Mouse (Mus musculus) liver, embryonic 16.5 days (tissue): ENCODE measurements around the gene Gpr142. TPM values are rescaled to one million over a fixed set of nuclear protein-coding genes. Genes with fewer than 3 reads are reported as not detected.

ENCODE experiments used
- ATAC-seq: fragments of 200-750 bp; cut with Nextera tagmentation; 2 replicates; pipeline ENCODE4 v1.8.0; 2017; ENCODE audit warnings: low read depth, mild to moderate bottlenecking, moderate number of reproducible peaks, moderate library complexity
- H3K27ac ChIP-seq: fragments of 300-500 bp; sonication (generic); 2 replicates; pipeline ENCODE4 v1.5.1; 2014; ENCODE audit warnings: mild to moderate bottlenecking, low read length
- H3K27me3 ChIP-seq: fragments of 300-500 bp; sonication (generic); 2 replicates; pipeline ENCODE4 v1.6.1; 2014; ENCODE audit warnings: low read depth, low read length, mixed read lengths; ENCODE audit not compliant: control insufficient read depth, insufficient read depth
- H3K36me3 ChIP-seq: fragments of 300-500 bp; sonication (generic); 2 replicates; pipeline ENCODE4 v1.6.1; 2014; ENCODE audit warnings: mild to moderate bottlenecking; ENCODE audit not compliant: control insufficient read depth, insufficient read depth
- H3K4me1 ChIP-seq: fragments of 300-500 bp; sonication (generic); 2 replicates; pipeline ENCODE4 v1.6.1; 2014; ENCODE audit warnings: low read depth, low read length, mixed read lengths; ENCODE audit not compliant: control insufficient read depth
- H3K4me2 ChIP-seq: fragments of 300-500 bp; sonication (generic); 2 replicates; pipeline ENCODE4 v1.6.1; 2014; ENCODE audit warnings: low read depth, low read length, mixed read lengths
- H3K4me3 ChIP-seq: fragments of 300-500 bp; sonication (generic); 2 replicates; pipeline ENCODE4 v1.5.1; 2014; ENCODE audit warnings: low read depth, mild to moderate bottlenecking, low read length
- H3K9ac ChIP-seq: fragments of 300-500 bp; sonication (generic); 2 replicates; pipeline ENCODE4 v1.6.1; 2014; ENCODE audit warnings: low read depth, low read length
- H3K9me3 ChIP-seq: fragments of 300-500 bp; sonication (generic); replicated peaks from 2 replicates; pipeline ENCODE4 v1.6.1; 2016; ENCODE audit warnings: low read length; ENCODE audit not compliant: control insufficient read depth
- WGBS: fragments of 180-500 bp; shearing (Covaris S2); extraction: QIAGEN DNeasy Blood & Tissue Kit; methylation state at CpG from one replicate; pipeline ENCODE4 v1.1.7; 2014; ENCODE audit not compliant: insufficient replicate concordance; 5-methylcytosine and 5-hydroxymethylcytosine counted together
- polyA plus RNA-seq: library from polyadenylated mRNA; unstranded; fragments of >200 nt; fragmentation: Nextera tagmentation; extraction: Ambion mirVana; gene quantifications from 2 replicates; pipeline ENCODE4 v1.2.1, GENCODE M21; 2015

The Gpr142 gene
- polyA plus RNA-seq, 1 experiment from 2014 or later = not detected

DNA sequence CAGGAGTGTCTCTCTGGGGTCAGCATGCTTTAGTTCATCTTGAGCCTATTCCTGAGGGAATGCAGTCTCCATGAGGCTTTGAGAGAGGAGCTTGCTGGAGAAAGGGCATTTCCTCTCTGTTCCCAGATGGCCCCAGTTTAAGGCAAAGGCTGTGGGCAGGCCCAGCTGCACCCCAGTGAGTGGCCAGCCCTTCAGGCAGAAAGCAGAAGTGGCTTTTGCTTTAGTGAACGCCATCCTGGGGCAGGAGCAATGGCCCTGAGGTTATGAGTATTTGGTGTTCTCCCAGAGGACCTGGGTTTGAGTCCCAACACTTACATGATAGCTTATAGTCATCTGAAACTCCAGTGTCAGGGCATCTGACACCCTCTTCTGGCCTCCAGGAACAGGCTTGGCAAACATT is 22.6 kb downstream of the Gpr142 start:
- no peak overlapping the region for H3K9ac ChIP-seq
- H3K36me3 ChIP-seq = no peaks in the 10 kb centered on the region
- 25% methylated on average over 1 of the region's 1 CpGs for WGBS
- no peaks in the 10 kb centered on the region; the same call in 1 of the 2 replicates for H3K4me1 ChIP-seq
- H3K27me3 ChIP-seq = no peaks in the 10 kb centered on the region
- no peak overlapping the region for H3K4me2 ChIP-seq
- no peak overlapping the region for H3K27ac ChIP-seq
- no peaks in the 10 kb centered on the region for H3K9me3 ChIP-seq
- no peak for ATAC-seq
- H3K4me3 ChIP-seq = no peak overlapping the region

DNA sequence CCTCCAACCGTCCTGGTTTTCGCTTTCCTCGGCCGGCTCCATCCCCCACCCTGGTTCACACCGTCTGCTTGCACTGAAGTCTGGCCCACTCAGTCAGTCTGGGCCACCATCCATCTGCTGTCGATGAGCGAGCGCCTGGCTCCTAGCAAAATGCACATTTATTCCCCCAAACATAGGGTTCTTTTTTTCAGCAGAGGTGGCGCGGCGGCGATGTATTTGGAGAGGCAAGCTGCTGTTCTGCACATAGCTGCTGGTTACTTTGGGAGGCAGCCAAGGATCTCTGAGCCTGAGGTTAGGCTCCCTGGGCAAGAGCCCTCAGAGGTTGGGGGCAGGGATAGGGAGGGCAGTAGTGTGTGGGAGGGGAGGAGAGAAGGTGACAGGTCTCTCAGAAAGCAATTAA is 24.0 kb downstream of the Gpr142 start:
- 79% methylated on average over 12 of the region's 12 CpGs for WGBS
- Histone ChIP-seq H3K27me3 (no peaks in the 10 kb centered on the region), H3K36me3 (no peaks in the 10 kb centered on the region), H3K9me3 (no peaks in the 10 kb centered on the region), H3K4me1 (peaks cover 4% of the 10 kb centered on the region), H3K4me2 (no peak overlapping the region; the same call in 1 of the 2 replicates), H3K27ac (no peak overlapping the region), H3K4me3 (no peak overlapping the region), H3K9ac (no peak overlapping the region)
- ATAC-seq = peak; percentile 63; the same call in 1 of the 2 replicates

DNA sequence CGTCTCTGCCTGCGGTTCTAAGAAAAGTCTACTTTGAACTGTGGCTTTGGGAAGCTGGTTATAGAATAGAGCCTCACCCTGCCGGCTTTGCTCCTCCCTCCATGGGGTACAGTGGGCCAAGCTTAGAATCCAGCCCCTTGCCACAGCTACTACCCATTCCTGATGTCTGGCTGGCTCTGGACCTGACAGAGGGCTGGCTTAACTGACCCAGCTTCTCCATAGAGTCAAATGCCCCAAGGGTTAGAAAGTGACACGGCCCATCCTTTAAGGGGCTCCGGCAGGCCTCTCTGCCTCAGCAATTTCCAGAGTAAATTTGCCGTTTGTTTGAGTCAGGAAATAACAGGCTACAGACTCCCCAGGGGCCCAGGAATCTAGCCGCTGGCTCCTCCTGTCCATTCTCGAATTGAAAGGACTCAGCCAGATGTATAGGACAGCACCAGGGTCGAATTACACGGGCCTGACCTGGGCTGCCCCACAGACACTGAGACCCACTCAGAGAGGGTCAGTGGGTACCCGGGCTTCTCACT is 24.5 kb downstream of the Gpr142 start:
- ATAC-seq = no peak
- Histone ChIP-seq H3K9ac (no peak overlapping the region), H3K9me3 (no peaks in the 10 kb centered on the region), H3K4me2 (no peak overlapping the region), H3K27ac (no peak overlapping the region), H3K27me3 (no peaks in the 10 kb centered on the region), H3K36me3 (no peaks in the 10 kb centered on the region), H3K4me1 (peaks cover 4% of the 10 kb centered on the region), H3K4me3 (no peak overlapping the region)
- 47% methylated on average over 11 of the region's 11 CpGs for WGBS

DNA sequence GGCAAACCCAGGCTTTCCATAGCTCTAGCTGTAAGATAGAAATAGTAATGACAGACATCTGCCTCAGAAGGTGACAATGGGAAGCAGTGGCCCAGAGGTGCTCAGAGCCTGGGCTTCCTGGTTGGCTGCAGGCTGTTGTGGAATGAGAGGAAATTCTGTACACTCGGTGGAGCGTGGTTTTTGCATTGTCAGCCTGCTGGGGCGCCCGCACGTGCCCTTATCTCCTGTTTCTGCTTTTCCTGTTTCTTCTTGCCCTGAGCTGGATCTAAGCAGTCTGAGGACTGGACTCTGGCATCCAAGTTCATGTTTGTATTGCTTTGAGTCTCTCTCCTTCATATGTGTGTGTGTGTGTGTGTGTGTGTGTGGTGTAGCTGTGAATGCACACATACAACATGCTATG is 28.0 kb downstream of the Gpr142 start:
- Histone ChIP-seq H3K9ac (no peak overlapping the region), H3K4me2 (no peak overlapping the region), H3K27ac (no peak overlapping the region)

DNA sequence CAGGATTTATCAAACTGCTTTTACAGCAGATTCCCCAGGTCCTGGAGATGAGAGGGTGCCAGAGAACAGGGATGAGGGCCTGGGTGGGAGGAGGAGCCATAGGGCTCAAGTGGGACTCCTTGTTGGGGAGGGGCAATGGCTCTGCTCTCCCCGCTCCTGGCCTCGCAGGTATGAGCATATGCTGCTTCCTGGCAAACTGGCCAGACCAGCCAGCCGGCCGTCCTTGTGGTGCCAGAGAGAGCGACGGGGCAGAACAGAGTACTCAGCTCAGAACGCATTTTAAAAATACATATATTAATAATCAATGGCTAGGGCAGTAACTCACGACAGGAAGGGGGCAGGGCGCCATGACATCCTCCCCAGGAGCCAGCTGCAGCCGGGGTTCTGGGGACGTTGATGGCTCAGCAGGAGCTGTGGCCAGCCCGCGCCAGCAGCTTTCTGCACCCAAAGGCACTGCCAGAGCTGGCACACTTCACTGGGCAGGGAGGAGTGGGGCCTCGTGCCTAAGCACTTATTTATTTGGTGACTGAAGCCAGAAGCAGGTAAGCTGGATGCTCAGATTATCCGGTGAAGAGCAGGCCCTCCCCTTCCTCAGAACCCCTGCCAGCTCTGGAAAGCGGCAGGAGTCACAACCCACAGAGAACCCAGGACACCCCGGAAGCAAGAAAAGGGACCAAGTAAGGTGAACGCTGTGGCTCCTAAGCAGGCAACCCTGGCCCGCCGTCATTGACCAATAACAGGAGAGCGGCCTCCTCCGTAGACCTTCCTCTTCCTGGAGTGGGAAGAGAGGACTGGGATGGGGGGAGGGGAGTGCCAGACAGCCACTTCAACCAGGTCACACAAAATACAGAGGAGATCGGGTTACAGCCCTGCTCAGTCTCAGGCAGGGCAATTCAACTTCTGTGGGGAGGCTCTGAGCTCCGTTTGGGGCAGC is 31.0 kb downstream of the Gpr142 start:
- H3K9ac ChIP-seq = peak overlapping the region; percentile 56; the same call in 1 of the 2 replicates
- no peaks in the 10 kb centered on the region for H3K27me3 ChIP-seq
- ATAC-seq = peak; percentile 75
- H3K4me3 ChIP-seq = peak overlapping the region; percentile 44
- H3K36me3 ChIP-seq = no peaks in the 10 kb centered on the region
- peaks cover 16% of the 10 kb centered on the region for H3K4me1 ChIP-seq
- H3K27ac ChIP-seq = peak overlapping the region; percentile 48
- WGBS = 11% methylated on average over 24 of the region's 24 CpGs
- no peaks in the 10 kb centered on the region for H3K9me3 ChIP-seq
- H3K4me2 ChIP-seq = peak overlapping the region; percentile 61

More for the DNA sequence above, 28.0 kb downstream of the Gpr142 start:
- Histone ChIP-seq H3K4me3 (no peak overlapping the region), H3K9me3 (no peaks in the 10 kb centered on the region), H3K4me1 (peaks cover 16% of the 10 kb centered on the region), H3K36me3 (no peaks in the 10 kb centered on the region), H3K27me3 (no peaks in the 10 kb centered on the region)
- WGBS = 0% methylated on average over 5 of the region's 5 CpGs
- peak; percentile 56 for ATAC-seq

DNA sequence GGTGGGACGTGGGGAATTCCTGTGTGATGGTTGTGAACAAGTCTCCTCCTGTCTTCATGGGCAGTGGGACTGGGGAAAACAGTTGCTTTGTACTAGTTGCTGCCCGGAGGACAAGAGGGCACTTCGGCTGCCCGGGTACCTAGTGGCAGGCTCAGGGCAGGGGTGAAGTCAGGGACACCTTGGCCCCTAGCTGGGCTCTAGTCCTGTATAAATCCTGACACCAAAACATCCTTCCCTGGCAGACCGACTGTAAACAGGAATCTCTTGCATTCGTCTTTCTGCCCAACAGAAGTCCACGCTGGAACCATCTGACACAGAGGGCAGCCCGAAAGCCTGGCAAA is 31.7 kb downstream of the Gpr142 start:
- Histone ChIP-seq H3K4me1 (peaks cover 16% of the 10 kb centered on the region), H3K9me3 (no peaks in the 10 kb centered on the region), H3K4me2 (peak overlapping the region; percentile 61), H3K36me3 (no peaks in the 10 kb centered on the region), H3K27me3 (no peaks in the 10 kb centered on the region), H3K9ac (peak overlapping the region; percentile 56; the same call in 1 of the 2 replicates), H3K4me3 (peak overlapping the region; percentile 44), H3K27ac (peak overlapping the region; percentile 38; the same call in 1 of the 2 replicates)
- 44% methylated on average over 8 of the region's 8 CpGs for WGBS
- no peak for ATAC-seq

DNA sequence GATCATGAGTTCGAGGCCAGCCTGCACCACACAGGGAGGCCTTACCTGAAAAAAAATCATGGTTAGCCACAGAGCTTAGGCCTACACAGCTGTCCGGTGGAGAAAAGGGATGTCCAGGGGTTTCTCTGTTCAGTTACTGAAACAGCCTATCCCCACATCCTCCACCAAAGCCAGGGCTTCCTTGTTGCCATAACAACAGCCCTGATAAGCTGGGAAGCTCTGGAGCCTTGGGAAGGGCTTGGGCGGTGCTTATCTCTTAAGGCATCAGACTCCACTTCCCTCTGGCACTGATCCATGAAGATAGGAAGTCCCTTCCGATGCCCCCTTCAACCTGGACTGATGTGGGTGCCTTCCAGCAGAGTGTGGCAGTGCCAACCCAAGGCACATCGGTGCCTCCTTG is 34.4 kb downstream of the Gpr142 start:
- H3K9me3 ChIP-seq = no peaks in the 10 kb centered on the region
- no peak overlapping the region for H3K4me2 ChIP-seq
- H3K27me3 ChIP-seq = no peaks in the 10 kb centered on the region
- H3K9ac ChIP-seq = no peak overlapping the region
- H3K36me3 ChIP-seq = no peaks in the 10 kb centered on the region
- H3K4me1 ChIP-seq = peaks cover 20% of the 10 kb centered on the region
- 38% methylated on average over 5 of the region's 5 CpGs for WGBS
- H3K27ac ChIP-seq = no peak overlapping the region
- H3K4me3 ChIP-seq = no peak overlapping the region
- ATAC-seq = no peak

DNA sequence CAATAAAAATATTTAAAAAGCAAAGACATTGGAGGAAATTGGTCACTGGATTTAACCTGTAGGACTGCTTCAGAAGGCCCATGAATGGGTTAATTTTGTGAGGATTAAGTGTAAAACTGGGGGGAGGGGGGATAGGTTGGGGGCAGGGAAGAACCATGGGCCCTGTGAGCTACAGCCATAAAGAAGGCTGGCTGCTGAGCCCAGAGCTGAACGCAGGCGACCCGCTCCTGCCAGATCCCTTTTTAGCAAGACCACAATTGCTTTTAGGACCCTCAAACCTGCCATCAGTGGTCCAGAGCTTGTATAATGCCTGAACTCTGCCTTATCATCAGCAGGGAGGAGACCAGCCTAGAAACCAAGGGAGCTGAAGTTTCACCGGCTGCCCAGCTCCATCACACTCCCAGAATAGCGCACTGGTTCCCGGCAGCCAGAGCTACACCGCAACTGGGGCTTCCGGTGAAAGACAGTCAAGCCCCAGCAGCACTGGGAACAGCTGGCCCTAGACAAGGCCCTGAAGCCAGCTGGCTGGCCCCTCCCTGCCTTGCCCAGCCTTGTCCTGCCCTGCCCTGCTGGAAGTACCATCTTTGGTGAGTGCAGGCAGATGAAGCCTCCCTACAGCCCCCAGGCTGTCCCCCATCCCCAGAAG is 45.2 kb downstream of the Gpr142 start:
- WGBS = 9% methylated on average over 8 of the region's 8 CpGs
- Histone ChIP-seq H3K27me3 (no peaks in the 10 kb centered on the region), H3K4me1 (peaks cover 4% of the 10 kb centered on the region; the same call in 1 of the 2 replicates), H3K27ac (no peak overlapping the region), H3K4me2 (no peak overlapping the region), H3K9ac (no peak overlapping the region), H3K9me3 (no peaks in the 10 kb centered on the region), H3K4me3 (no peak overlapping the region), H3K36me3 (no peaks in the 10 kb centered on the region)
- ATAC-seq = no peak
